Mouse (Mus musculus): ENCODE measurements around the gene Vmn2r13. TPM values are rescaled to one million over a fixed set of nuclear protein-coding genes. Genes with fewer than 3 reads are reported as not detected.
A peak's percentile ranks its signal among the peaks of the same experiment; 100 is the strongest.
"Not testable (repeated sequence)": the region's sequence is repeated elsewhere in the genome, so short reads cannot be mapped to it uniquely, and the experiment has no call there.

Gene Vmn2r13
- 0.07 and 0.08 TPM in 2 replicates for total RNA-seq (2021)
- long read RNA-seq, experiment 1 = 0 reads
- long read RNA-seq, experiment 2 = 0 reads

DNA sequence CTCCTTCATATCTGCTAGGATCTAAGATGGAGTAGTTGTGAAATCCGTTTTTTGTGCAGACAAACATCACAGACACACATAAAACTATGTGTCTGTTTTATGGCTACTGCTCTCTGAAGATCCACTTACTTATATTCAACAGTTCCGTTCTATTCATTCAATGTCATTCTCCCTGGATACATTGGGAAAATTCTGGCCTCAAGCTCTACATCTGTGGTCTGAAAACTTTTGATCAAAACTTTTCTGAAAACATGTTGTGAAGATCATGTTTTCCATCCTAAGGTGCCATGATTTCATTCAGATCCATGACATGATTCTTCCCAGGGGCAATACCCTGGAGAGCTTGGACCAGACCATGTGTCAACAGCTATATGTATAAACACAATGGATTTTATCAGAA lies at the start of gene Vmn2r13:
TSS of gene Vmn2r13 (minus strand) at position 101 of the 400 bp plus-strand sequence.
- DNase-seq = not testable (repeated sequence)

- no peak for DNase-seq
These were observed 32.6 kb upstream of the Vmn2r13 start, which contains the start of gene Vmn2r14 for GRCm38 (mm10) chr5:109224608-109225007. TSS of gene Vmn2r14 (minus strand) at chr5:109224708.

DNA sequence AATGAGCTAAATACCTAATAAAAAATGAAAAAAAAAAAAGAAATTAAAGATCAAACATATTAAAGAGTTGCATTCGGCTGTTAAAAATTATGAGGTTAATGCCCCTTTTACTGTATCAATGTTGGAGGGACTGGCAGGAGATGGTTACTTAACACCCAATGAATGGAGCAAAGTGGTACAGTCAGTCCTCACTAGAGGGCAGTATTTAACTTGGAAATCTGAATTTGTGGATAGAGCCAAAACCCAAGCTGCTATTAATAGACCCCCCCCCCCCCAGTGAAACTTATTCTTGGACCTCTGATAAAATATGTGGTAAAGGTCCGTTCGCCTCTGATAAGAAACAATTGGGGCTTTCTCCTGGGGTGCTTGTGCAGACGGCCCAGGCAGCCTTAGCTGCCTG lies 25.1 kb downstream of the Vmn2r13 start:
- peak; percentile 5 for DNase-seq

DNA sequence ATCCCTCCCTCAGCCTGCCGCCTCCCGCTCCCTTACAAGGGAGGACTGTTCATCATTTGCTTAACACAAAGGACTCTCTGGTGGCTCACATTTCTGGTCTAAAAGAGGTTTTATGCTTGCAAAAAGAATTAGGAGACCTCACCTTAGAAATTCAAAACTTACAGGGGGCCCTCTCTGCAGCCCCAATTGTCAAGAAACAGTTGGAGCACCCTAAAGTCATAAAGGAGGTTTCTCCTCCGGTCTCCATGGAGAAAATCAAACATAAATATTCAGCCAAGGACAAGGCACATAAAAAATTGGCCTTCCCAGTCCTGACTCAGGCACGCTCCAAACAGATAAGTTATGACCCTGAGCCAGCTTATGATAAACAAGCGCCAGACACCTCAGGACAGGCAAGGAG lies 31.9 kb downstream of the Vmn2r13 start:
- peak; percentile 26 for DNase-seq

- peak; percentile 5 for DNase-seq
These were observed 32.4 kb downstream of the Vmn2r13 start for GRCm38 (mm10) chr5:109159576-109159975.

DNA sequence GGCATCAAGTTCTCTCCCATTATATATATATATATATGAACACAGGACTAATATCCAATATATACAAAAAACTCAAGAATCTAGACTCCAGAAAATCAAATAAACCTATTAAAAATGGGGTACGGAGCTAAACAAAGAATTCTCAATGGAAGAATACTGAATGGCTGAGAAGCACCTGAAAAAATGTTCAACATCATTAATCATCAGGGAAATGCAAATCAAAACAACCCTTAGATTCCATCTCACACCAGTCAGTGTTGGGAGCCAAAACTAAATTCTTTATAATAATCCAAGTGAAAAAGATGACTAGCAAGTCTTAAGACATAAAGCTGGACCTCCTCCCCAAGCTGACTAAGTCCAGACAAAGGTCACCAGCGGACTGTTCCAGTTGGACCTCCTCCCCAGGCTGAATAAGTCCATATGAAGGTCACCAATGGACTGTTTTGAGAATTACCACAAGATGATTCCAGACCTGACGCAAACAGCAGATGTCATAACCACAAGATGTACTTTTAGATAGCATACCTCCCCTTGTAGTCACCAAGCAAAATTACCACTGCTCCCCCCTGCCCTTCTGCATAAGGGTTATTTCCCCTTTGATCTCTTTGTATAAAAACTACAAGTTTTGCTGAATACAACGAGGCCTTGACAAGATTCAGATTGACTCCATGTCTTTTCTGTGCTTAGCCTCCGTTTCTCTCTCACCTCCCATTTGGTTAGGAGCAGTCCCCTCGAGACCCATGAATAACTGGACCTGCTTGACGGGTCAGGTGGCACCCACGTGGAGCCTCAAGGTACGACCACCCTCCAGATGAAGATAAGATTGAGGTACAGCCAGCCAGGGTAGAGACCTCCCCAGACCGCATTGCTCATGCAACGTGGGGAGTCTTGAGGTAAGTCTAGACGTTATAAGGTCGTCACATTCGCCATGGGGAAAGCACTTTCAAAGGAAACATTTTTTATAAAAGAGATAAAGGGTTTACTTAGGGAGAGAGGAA lies 33.2 kb downstream of the Vmn2r13 start:
- peak; percentile 13 for DNase-seq

- DNase-seq = peak; percentile 23
These were observed 52.5 kb downstream of the Vmn2r13 start for GRCm38 (mm10) chr5:109139546-109139945.

DNA sequence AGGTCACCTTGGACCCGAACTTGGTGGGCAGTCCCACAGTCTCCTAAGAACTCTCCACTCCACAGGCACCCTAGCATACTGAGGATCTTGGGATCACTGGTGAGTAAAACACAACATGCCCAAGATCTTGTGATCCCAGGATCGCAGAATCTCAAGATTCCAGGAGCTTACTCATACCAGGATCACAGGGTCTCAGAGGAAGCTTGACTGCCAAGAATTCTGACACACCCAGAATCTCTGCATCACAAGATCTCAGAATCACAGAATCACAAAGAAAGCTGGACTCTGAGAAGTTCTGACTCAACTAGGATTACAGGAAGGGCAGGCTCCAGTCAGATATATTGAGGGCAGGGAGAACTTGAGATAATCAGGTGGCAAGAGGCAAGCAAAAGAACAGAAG lies 55.3 kb downstream of the Vmn2r13 start:
- no peak for DNase-seq

Other genes with a start within 250 kb of the Vmn2r13 start
- gene Vmn2r10, start 185.7 kb downstream of the Vmn2r13 start, total RNA-seq (2021) = not detected in 2 replicates
- gene Vmn2r11, start 132.6 kb downstream of the Vmn2r13 start, total RNA-seq (2021) = not detected in 2 replicates
- gene Vmn2r12, start 94.2 kb downstream of the Vmn2r13 start, total RNA-seq (2021) = not detected in 2 replicates
- not detected in 2 replicates for gene Vmn2r14, start 32.5 kb upstream of the Vmn2r13 start, total RNA-seq (2021)
- not detected in 2 replicates for gene Vmn2r15, start 105.4 kb upstream of the Vmn2r13 start, total RNA-seq (2021)
- gene Vmn2r16, start 138.0 kb upstream of the Vmn2r13 start, total RNA-seq (2021) = not detected in 2 replicates
- gene Vmn2r17, start 227.5 kb upstream of the Vmn2r13 start, total RNA-seq (2021) = not detected in 2 replicates

Data from adrenal gland, postnatal 14 days (tissue).